Mouse (Mus musculus) limb, embryonic 12.5 days (tissue): ENCODE results near the gene Ace3. TPM values are rescaled to one million over a fixed set of nuclear protein-coding genes. Genes with fewer than 3 reads are reported as not detected.

Experiments used
- ATAC-seq: fragments of 200-750 bp; cut with Nextera tagmentation; 2 replicates; pipeline ENCODE4 v1.8.0; 2017; ENCODE audit warnings: low read depth, moderate TSS enrichment; ENCODE audit not compliant: insufficient number of reproducible peaks, insufficient read depth, low FRiP score, low TSS enrichment
- H3K27ac ChIP-seq: fragments of 300-500 bp; sonication (generic); 2 replicates; pipeline ENCODE4 v1.5.1; 2016; ENCODE audit warnings: mild to moderate bottlenecking, moderate library complexity
- H3K27me3 ChIP-seq: fragments of 300-500 bp; sonication (generic); 2 replicates; pipeline ENCODE4 v1.6.1; 2016; ENCODE audit warnings: mild to moderate bottlenecking, moderate library complexity
- H3K36me3 ChIP-seq: fragments of 300-500 bp; sonication (generic); 2 replicates; pipeline ENCODE4 v1.6.1; 2016; ENCODE audit warnings: mild to moderate bottlenecking, moderate library complexity
- H3K4me1 ChIP-seq: fragments of 300-500 bp; sonication (generic); replicated peaks from 2 replicates; pipeline ENCODE4 v1.6.1; 2016
- H3K4me2 ChIP-seq: fragments of 300-500 bp; sonication (generic); 2 replicates; pipeline ENCODE4 v1.6.1; 2016; ENCODE audit warnings: mild to moderate bottlenecking, moderate library complexity
- H3K4me3 ChIP-seq: fragments of 300-500 bp; sonication (generic); replicated peaks from 2 replicates; pipeline ENCODE4 v1.5.1; 2016; ENCODE audit warnings: mild to moderate bottlenecking
- H3K9ac ChIP-seq: fragments of 300-500 bp; sonication (generic); replicated peaks from 2 replicates; pipeline ENCODE4 v1.6.1; 2016; ENCODE audit warnings: mild to moderate bottlenecking, moderate library complexity
- H3K9me3 ChIP-seq: fragments of 300-500 bp; sonication (generic); 2 replicates; pipeline ENCODE4 v1.6.1; 2016; ENCODE audit warnings: mild to moderate bottlenecking, moderate library complexity
- WGBS: fragments of 180-500 bp; shearing (Covaris S2); methylation state at CpG from one replicate; pipeline ENCODE4 v1.1.7; 2016; 5-methylcytosine and 5-hydroxymethylcytosine counted together
- polyA plus RNA-seq: library from polyadenylated mRNA; unstranded; fragments of >200 nt; fragmentation: Nextera tagmentation; extraction: Ambion mirVana; gene quantifications from 2 replicates; pipeline ENCODE4 v1.2.1, GENCODE M21; 2016

Ace3 gene
- polyA plus RNA-seq, 1 experiment from 2014 or later: not detected

- no peak for ATAC-seq
- no peaks in the 10 kb centered on the region for H3K9me3 ChIP-seq
These were observed 50.8 kb downstream of the Ace3 start for GRCm38 (mm10) chr11:106045256-106045655.

GRCm38 (mm10) chr11:106045780-106046179 is 51.3 kb downstream of the Ace3 start:
- no peak for ATAC-seq
- Histone ChIP-seq H3K4me3 (no peak overlapping the region), H3K4me1 (no peaks in the 10 kb centered on the region), H3K4me2 (no peak overlapping the region), H3K9me3 (no peaks in the 10 kb centered on the region), H3K36me3 (peaks cover 47% of the 10 kb centered on the region), H3K9ac (no peak overlapping the region), H3K27ac (no peak overlapping the region), H3K27me3 (no peaks in the 10 kb centered on the region)
- WGBS: 95% methylated on average over 3 of the region's 3 CpGs

More at GRCm38 (mm10) chr11:106045256-106045655, 50.8 kb downstream of the Ace3 start:
- H3K4me3 ChIP-seq: no peak overlapping the region
- H3K27me3 ChIP-seq: no peaks in the 10 kb centered on the region
- no peaks in the 10 kb centered on the region for H3K4me1 ChIP-seq
- H3K27ac ChIP-seq: no peak overlapping the region
- peaks cover 44% of the 10 kb centered on the region for H3K36me3 ChIP-seq
- H3K4me2 ChIP-seq: no peak overlapping the region
- 81% methylated on average over 1 of the region's 1 CpGs for WGBS
- no peak overlapping the region for H3K9ac ChIP-seq

GRCm38 (mm10) chr11:106046584-106046983 is 52.1 kb downstream of the Ace3 start:
- Histone ChIP-seq H3K4me1 (no peaks in the 10 kb centered on the region), H3K27me3 (no peaks in the 10 kb centered on the region), H3K27ac (no peak overlapping the region), H3K4me2 (no peak overlapping the region), H3K9ac (no peak overlapping the region), H3K4me3 (no peak overlapping the region), H3K36me3 (peaks cover 54% of the 10 kb centered on the region), H3K9me3 (no peaks in the 10 kb centered on the region)
- ATAC-seq: no peak
- 87% methylated on average over 9 of the region's 9 CpGs for WGBS

- 96% methylated on average over 2 of the region's 2 CpGs for WGBS
- Histone ChIP-seq H3K9me3 (no peaks in the 10 kb centered on the region), H3K4me3 (no peak overlapping the region), H3K9ac (no peak overlapping the region), H3K4me1 (no peaks in the 10 kb centered on the region), H3K27ac (no peak overlapping the region), H3K27me3 (no peaks in the 10 kb centered on the region), H3K36me3 (peaks cover 100% of the 10 kb centered on the region), H3K4me2 (no peak overlapping the region)
- no peak for ATAC-seq
These were observed 59.4 kb downstream of the Ace3 start for GRCm38 (mm10) chr11:106053921-106054320.

- Histone ChIP-seq H3K27ac (no peak overlapping the region), H3K9ac (no peak overlapping the region), H3K36me3 (peaks cover 100% of the 10 kb centered on the region), H3K9me3 (no peaks in the 10 kb centered on the region), H3K4me2 (no peak overlapping the region), H3K27me3 (no peaks in the 10 kb centered on the region), H3K4me3 (no peak overlapping the region), H3K4me1 (no peaks in the 10 kb centered on the region)
- WGBS: 97% methylated on average over 8 of the region's 8 CpGs
- no peak for ATAC-seq
These were observed 60.1 kb downstream of the Ace3 start for GRCm38 (mm10) chr11:106054600-106054999.

Other genes starting within 250 kb of the Ace3 start
- gene Cyb561, start 41.3 kb upstream of the Ace3 start, polyA plus RNA-seq: 9.6 and 9.7 TPM in 2 replicates
- 0.21 and 0.51 TPM in 2 replicates for gene Ace, start 26.7 kb upstream of the Ace3 start, polyA plus RNA-seq
- gene Kcnh6, start 13.4 kb downstream of the Ace3 start, polyA plus RNA-seq: 0.24 and 0.36 TPM in 2 replicates
- gene Dcaf7, start 42.2 kb downstream of the Ace3 start, polyA plus RNA-seq: 85.4 and 91.5 TPM in 2 replicates
- 9.0 and 10.9 TPM in 2 replicates for gene Taco1, start 71.4 kb downstream of the Ace3 start, polyA plus RNA-seq
- 27.3 and 35.1 TPM in 2 replicates for gene Map3k3, start 89.9 kb downstream of the Ace3 start, polyA plus RNA-seq
- not detected in 2 replicates for gene Gm10840, start 166.2 kb downstream of the Ace3 start, polyA plus RNA-seq
- 508 and 509 TPM in 2 replicates for gene Limd2, start 166.2 kb downstream of the Ace3 start, polyA plus RNA-seq
- gene Strada, start 207.5 kb downstream of the Ace3 start, polyA plus RNA-seq: 31.1 and 33.2 TPM in 2 replicates
- 73.9 and 78.5 TPM in 2 replicates for gene Ccdc47, start 221.7 kb downstream of the Ace3 start, polyA plus RNA-seq
- gene Ddx42, start 222.3 kb downstream of the Ace3 start, polyA plus RNA-seq: 107 and 111 TPM in 2 replicates